Mouse (Mus musculus): Measurements from ENCODE around the gene Cks2.

The Cks2 gene

DNA sequence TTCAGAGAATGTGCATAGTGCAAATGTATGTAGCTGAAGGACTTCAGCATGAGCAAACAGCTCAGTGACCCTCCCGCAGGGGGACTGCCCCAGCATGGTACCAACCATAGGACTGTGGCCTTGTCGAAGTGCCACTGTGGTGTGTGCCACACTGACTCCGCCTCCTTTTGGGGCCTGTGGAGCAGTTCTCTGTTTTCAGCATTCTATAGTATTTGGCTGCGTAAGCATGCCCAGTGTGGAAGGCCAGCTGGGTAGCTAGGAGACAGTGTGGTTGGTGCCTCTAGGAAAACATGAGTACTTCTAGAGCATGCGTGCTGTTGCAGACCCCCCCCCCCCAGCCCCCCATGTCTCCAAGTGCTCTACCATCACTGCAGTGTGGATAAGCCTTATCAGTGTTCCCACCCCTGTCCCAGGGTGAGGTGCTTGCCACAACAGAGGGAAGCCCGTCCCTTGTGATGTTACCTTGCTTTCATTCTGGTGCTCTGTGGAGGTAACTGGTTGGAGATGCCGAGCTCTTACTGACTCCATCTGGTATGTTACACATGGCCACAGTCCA, 32.7 kb downstream of the Cks2 start:
- no peak for ATAC-seq (ENCODE audit: insufficient number of reproducible peaks, low FRiP score, low TSS enrichment)

GRCm38 (mm10) chr13:51678687-51679086, 33.7 kb downstream of the Cks2 start:
- no peak for ATAC-seq (ENCODE audit: insufficient number of reproducible peaks, low FRiP score, low TSS enrichment)

GRCm38 (mm10) chr13:51679332-51679731, 34.3 kb downstream of the Cks2 start:
- no peak for ATAC-seq (ENCODE audit: insufficient number of reproducible peaks, low FRiP score, low TSS enrichment)

DNA sequence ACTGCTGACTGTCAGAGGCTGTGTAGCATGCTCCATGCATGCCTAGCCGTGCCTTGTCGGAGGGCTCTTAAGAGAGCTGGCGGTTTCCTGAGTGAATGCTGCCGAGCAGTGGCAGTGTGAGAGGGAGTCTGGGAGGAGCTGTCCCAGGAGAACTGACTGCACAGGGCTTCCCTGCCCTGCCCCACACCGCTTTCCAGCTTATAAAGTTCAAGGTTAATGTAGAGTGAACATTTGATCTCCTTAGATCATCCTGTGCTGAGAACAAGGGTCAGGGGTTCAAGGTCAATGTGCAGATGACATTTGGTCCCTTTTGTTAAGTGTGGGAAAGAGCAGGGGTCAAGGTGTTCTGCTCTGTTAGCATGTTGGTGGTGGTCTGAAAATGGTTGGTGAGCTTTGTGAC, 36.0 kb downstream of the Cks2 start:
- ATAC-seq (ENCODE audit: insufficient number of reproducible peaks, low FRiP score, low TSS enrichment), result no peak

DNA sequence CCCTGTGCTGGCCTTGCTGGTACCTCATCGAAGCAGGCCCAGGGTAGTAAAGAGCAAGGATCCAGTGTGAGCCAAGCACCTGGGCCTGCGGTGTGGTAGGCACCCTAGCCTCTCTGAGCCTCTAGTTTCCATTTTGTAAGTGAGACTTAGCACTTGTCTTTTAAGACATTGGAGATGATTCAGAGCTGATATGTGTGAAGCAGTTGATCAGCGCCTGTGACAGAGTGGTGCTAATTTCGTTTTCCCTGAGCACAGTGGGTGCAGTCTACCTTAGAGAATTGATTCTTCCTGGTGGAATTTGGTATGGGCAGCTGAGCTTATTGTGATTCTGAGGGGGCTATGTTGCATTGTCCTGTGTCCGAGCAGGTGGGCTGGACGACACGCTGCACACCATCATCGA, 36.6 kb downstream of the Cks2 start:
- ATAC-seq (ENCODE audit: insufficient number of reproducible peaks, low FRiP score, low TSS enrichment), result no peak

DNA sequence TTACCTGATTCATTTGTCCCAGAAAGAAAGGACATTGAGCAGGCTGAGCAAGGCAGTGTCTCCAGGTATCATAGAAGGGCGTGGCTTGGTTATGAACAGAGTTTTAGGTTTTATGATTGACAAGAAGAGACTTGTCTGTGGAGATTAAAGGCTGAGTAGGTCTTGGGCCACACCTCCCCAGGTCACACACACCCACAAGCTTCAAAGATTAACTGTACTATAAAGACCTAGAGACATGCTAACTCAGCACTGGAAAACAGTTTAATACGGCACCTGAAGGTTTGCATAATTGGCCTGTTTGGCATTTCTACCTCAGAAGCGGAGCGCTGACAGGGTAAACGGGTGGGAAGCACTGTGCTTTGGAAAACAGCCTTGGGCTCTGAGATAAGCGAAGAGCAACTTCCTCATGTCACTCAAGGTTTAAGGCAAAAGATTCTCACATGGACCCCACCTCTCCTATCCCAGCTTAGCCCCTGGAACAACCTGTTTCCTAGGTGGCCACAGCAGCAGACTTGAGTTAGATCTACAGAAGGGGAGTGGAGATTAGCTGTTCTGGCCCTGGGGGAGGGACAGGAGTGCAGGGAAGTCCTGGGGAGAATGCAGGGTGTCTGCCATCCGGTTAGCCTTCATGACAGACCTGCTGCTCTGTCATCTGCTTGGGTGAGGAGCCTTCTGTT, 40.4 kb downstream of the Cks2 start:
- no peak for ATAC-seq (ENCODE audit: insufficient number of reproducible peaks, low FRiP score, low TSS enrichment)

GRCm38 (mm10) chr13:51686966-51687365, 41.9 kb downstream of the Cks2 start:
- ATAC-seq (ENCODE audit: insufficient number of reproducible peaks, low FRiP score, low TSS enrichment), result no peak

DNA sequence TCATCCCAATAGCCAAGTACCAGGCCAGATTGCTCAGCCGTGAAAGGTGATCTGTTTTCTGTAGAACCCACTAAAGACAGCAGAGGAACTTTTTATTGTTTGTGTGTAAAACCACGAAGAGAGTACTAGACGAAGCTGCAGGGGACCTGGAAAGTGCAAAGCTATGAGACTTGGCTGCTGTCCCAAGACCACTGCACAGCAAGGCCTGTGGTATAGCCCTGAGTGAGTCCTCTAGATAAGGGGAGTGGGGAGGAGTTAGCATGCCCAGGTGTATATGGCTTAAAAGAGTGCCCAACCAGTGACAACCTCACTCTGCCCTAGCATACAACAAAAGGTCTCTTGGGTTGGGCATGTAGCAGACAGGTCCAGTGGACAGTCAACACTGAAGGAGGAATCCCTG, 43.7 kb downstream of the Cks2 start:
- ATAC-seq (ENCODE audit: insufficient number of reproducible peaks, low FRiP score, low TSS enrichment), result no peak

DNA sequence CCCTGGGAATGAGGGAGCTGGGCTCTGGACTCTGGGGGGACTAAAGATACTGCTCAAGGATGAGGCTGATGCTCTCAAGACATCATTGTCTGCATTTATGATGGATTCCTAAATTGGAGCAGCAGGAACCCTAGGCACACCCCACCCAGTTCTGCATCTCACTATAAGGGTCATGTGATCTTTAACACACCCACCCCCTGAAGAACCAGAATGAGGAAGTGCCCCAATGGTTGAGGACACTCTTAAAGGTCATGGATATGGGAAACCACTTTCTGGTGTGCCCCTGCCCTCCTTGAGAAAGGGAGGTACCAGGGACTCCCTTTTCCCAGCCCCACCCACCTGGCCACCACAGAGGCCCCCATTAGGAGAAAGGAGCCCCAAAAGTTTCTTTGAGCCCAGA, 51.4 kb downstream of the Cks2 start:
- ATAC-seq (ENCODE audit: insufficient number of reproducible peaks, low FRiP score, low TSS enrichment), result no peak

DNA sequence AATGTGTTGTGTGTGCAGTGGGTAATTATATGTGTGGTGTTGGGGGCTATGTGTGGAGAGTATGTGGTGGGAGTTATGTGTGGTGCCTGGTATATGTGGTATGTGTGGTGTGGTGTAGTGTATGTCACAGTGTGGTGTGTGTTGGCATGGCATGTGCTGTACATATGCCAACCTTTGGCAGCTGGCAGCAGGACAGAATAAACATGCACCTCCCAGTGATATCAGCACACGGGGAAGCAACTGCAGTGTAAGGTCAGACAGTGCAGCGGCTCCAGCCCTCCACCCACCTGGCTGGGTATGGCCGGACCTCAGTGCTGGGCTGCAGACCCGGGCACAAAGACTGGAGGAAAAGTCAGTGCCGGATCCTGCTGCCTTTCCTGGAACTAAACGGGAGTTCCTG, 52.4 kb downstream of the Cks2 start:
- ATAC-seq (ENCODE audit: insufficient number of reproducible peaks, low FRiP score, low TSS enrichment), result no peak

DNA sequence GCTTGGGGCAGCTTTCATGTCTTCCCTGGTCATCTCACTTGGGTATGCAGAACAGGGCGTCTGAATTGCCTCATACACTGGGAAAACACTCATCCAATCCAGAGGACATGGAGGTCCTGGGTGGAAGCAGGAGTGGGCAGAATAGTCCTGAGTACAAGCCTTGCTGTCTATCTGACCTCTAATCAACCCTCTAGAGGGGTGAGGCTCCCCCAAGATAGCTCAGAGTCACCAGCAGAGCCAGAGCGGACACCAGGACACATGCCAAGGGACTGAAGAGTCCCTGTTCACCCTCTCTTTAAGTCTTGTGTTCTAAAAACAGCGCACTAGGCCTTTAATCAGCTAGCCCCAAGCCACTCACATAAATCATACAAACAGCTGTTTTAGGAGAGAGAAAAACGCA, 52.9 kb downstream of the Cks2 start:
- no peak for ATAC-seq (ENCODE audit: insufficient number of reproducible peaks, low FRiP score, low TSS enrichment)

DNA sequence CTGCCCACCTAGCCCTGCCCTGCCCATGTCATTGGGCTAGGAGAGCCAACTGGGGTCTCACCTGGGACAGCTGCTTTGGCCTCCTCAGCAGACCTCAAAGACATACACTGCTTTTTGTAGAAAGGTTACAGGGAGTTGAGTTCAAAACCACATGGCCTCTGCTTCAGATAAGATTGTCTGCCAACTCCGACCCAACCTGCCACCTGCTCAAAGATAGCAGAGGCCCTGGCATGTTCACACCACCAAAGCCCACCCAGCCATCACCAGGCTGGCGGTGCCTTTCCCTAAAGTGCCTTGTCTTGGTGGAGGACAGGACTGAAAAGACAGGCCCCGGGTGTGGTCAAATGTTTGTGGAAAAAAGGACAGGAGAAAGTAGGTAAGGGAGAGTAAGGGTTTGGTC, 53.3 kb downstream of the Cks2 start:
- ATAC-seq (ENCODE audit: insufficient number of reproducible peaks, low FRiP score, low TSS enrichment), result no peak
